19 mouse cellular contexts compared by ENCODE assay signal in genomic region chr1:76512156-76512555, GRCm38 (mm10).
DNase-seq lines count a peak whose midpoint lies in the region; ATAC-seq and TF ChIP-seq lines count a peak whose summit lies in the region.
"Had no signal": no experiment of that assay in that cellular context is flagged by ENCODE, and none has a peak within 500 bp of the region (broad histone marks: within the 10 kb centered on the region; RNA-seq: fewer than 3 reads in every experiment).

No protein-coding gene starts in this region.

- DNase-seq in cerebellum, adult 2 months: peak; percentile 27 to 63
- DNase-seq in cerebellum, adult 18-20 months: no peak
- peak; percentile 10 for DNase-seq in cerebellum, adult 9-11 months
- DNase-seq in cerebellum, postnatal 14 days: peak; percentile 69 to 84
- DNase-seq in lung, adult 2 months: no peak
- DNase-seq in forebrain, postnatal 0 days: no peak
- DNase-seq: adrenal gland, adult 2 months; adrenal gland, postnatal 14 days; gastrocnemius, adult 2 months; gastrocnemius, postnatal 14 days; kidney, adult 2 months had no signal

- no peak overlapping the region for H3K4me3 ChIP-seq in cerebellum, adult 2 months (replicated peaks; ENCODE audit: insufficient read depth, low read depth, low read length)
- H3K4me3 ChIP-seq in lung, adult 2 months (replicated peaks; ENCODE audit: extremely low read depth, low read depth, low read length): no peak overlapping the region
- no peak overlapping the region for H3K4me3 ChIP-seq in forebrain, postnatal 0 days (ENCODE audit: low read depth, low read length)
- H3K4me3 ChIP-seq: forebrain, embryonic 10.5 days; forebrain, embryonic 13.5 days; gastrocnemius, adult 2 months; hindbrain, embryonic 12.5 days; hindbrain, embryonic 15.5 days had no signal

- 10% methylated on average over 1 of the region's 1 CpGs for WGBS in cerebellum, adult 2 months
- 65% methylated on average over 1 of the region's 1 CpGs for WGBS in lung, adult 2 months
- 63% methylated on average over 1 of the region's 1 CpGs for WGBS in forebrain, postnatal 0 days

- H3K9me3 ChIP-seq in forebrain, postnatal 0 days (ENCODE audit: low read length): no peaks in the 10 kb centered on the region
- H3K9me3 ChIP-seq: forebrain, embryonic 10.5 days; forebrain, embryonic 13.5 days; hindbrain, embryonic 12.5 days; hindbrain, embryonic 15.5 days had no signal

- TF ChIP-seq POLR2A in cerebellum, adult 2 months (IDR thresholded peaks at IDR 0.05; ENCODE audit: borderline replicate concordance, insufficient read depth, low read length): no peak
- TF ChIP-seq POLR2A in lung, adult 2 months (IDR thresholded peaks at IDR 0.05; ENCODE audit: borderline replicate concordance, extremely low read depth, low read depth, low read length): no peak

- ATAC-seq in forebrain, postnatal 0 days: no peak
- ATAC-seq: CD4-positive, CD25-positive, alpha-beta regulatory T cell, adult 4 months; forebrain, embryonic 13.5 days; forebrain, embryonic 16.5 days; intestine, postnatal 0 days had no signal

- H3K4me1 ChIP-seq in cerebellum, adult 2 months (ENCODE audit: control insufficient read depth, insufficient read depth, low read length): no peaks in the 10 kb centered on the region; the same call in 1 of the 2 replicates
- H3K4me1 ChIP-seq in lung, adult 2 months (ENCODE audit: control insufficient read depth, insufficient read depth, low read length): no peaks in the 10 kb centered on the region
- H3K4me1 ChIP-seq in forebrain, postnatal 0 days (ENCODE audit: insufficient read depth): no peaks in the 10 kb centered on the region
- H3K4me1 ChIP-seq: forebrain, embryonic 10.5 days; forebrain, embryonic 13.5 days; hindbrain, embryonic 12.5 days; hindbrain, embryonic 15.5 days had no signal

- no peak overlapping the region for H3K27ac ChIP-seq in cerebellum, adult 2 months (ENCODE audit: insufficient read depth, low read length)
- H3K27ac ChIP-seq in forebrain, postnatal 0 days (ENCODE audit: low read depth, low read length): no peak overlapping the region
- H3K27ac ChIP-seq: forebrain, embryonic 10.5 days; forebrain, embryonic 13.5 days; gastrocnemius, adult 2 months; hindbrain, embryonic 12.5 days; hindbrain, embryonic 15.5 days had no signal

- no peak for TF ChIP-seq CTCF in cerebellum, adult 2 months (IDR thresholded peaks at IDR 0.05; ENCODE audit: borderline replicate concordance, insufficient read depth, low read depth, low read length)
- no peak for TF ChIP-seq CTCF in lung, adult 2 months (IDR thresholded peaks at IDR 0.05; ENCODE audit: insufficient read depth, low read length)
- no peak for TF ChIP-seq CTCF in forebrain, postnatal 0 days (IDR thresholded peaks at IDR 0.05; ENCODE audit: low read depth)

- no peaks in the 10 kb centered on the region for H3K27me3 ChIP-seq in cerebellum, adult 2 months (ENCODE audit: control insufficient read depth, insufficient read depth, low read length)
- H3K27me3 ChIP-seq in forebrain, postnatal 0 days (ENCODE audit: insufficient read depth, low read length): no peaks in the 10 kb centered on the region
- H3K27me3 ChIP-seq: forebrain, embryonic 13.5 days; hindbrain, embryonic 12.5 days; hindbrain, embryonic 15.5 days had no signal

- H3K4me2 ChIP-seq in forebrain, postnatal 0 days (ENCODE audit: low read depth): no peak overlapping the region
- H3K4me2 ChIP-seq: forebrain, embryonic 13.5 days; heart, embryonic 11.5 days; hindbrain, embryonic 12.5 days; hindbrain, embryonic 15.5 days had no signal

- no peaks in the 10 kb centered on the region for H3K36me3 ChIP-seq in forebrain, postnatal 0 days (ENCODE audit: insufficient read depth)
- H3K36me3 ChIP-seq: forebrain, embryonic 10.5 days; hindbrain, embryonic 12.5 days; hindbrain, embryonic 15.5 days had no signal

- H3K9ac ChIP-seq in forebrain, postnatal 0 days: no peak overlapping the region
- H3K9ac ChIP-seq: forebrain, embryonic 13.5 days; hindbrain, embryonic 12.5 days; hindbrain, embryonic 15.5 days had no signal

Comparison
In these comparisons a context has a peak if more than half of its experiments do, and no peak if none do; other contexts are left out.
1. DNase-seq: peak in cerebellum, adult 2 months (2 of 2), cerebellum, adult 9-11 months (single experiment) and cerebellum, postnatal 14 days (2 of 2); none in cerebellum, adult 18-20 months (0 of 2), lung, adult 2 months (single experiment) and forebrain, postnatal 0 days (single experiment).